Mouse (Mus musculus): ENCODE results near the gene Selp.
A peak's percentile ranks its signal among the peaks of the same experiment; 100 is the strongest.

Selp gene

GRCm38 (mm10) chr1:164114947-164115493 lies at the start of gene Selp:
Gene Selp, plus strand, starts transcription at chr1:164115264.
- DNase-seq (ENCODE audit: low read depth, low spot score) = no peak

GRCm38 (mm10) chr1:164069261-164069660 lies 45.8 kb upstream of the Selp start:
- DNase-seq (ENCODE audit: low read depth, low spot score) = no peak

GRCm38 (mm10) chr1:164070461-164070860 lies 44.6 kb upstream of the Selp start:
- no peak for DNase-seq (ENCODE audit: low read depth, low spot score)

- no peak for DNase-seq (ENCODE audit: low read depth, low spot score)
Measured at GRCm38 (mm10) chr1:164071111-164071510, 44.0 kb upstream of the Selp start.

GRCm38 (mm10) chr1:164072001-164072400 lies 43.1 kb upstream of the Selp start:
- no peak for DNase-seq (ENCODE audit: low read depth, low spot score)

- no peak for DNase-seq (ENCODE audit: low read depth, low spot score)
Measured at GRCm38 (mm10) chr1:164073091-164073490, 42.0 kb upstream of the Selp start.

GRCm38 (mm10) chr1:164073803-164074202 lies 41.3 kb upstream of the Selp start:
- DNase-seq (ENCODE audit: low read depth, low spot score) = no peak

GRCm38 (mm10) chr1:164074606-164075140 lies 40.4 kb upstream of the Selp start:
- no peak for DNase-seq (ENCODE audit: low read depth, low spot score)

GRCm38 (mm10) chr1:164075416-164075815 lies 39.6 kb upstream of the Selp start:
- no peak for DNase-seq (ENCODE audit: low read depth, low spot score)

GRCm38 (mm10) chr1:164076441-164076840 lies 38.6 kb upstream of the Selp start:
- no peak for DNase-seq (ENCODE audit: low read depth, low spot score)

- DNase-seq (ENCODE audit: low read depth, low spot score) = no peak
Measured at GRCm38 (mm10) chr1:164077031-164077430, 38.0 kb upstream of the Selp start.

GRCm38 (mm10) chr1:164078323-164078741 lies 36.7 kb upstream of the Selp start:
- no peak for DNase-seq (ENCODE audit: low read depth, low spot score)

GRCm38 (mm10) chr1:164079091-164079490 lies 36.0 kb upstream of the Selp start:
- DNase-seq (ENCODE audit: low read depth, low spot score) = no peak

- DNase-seq (ENCODE audit: low read depth, low spot score) = no peak
Measured at GRCm38 (mm10) chr1:164083046-164083445, 32.0 kb upstream of the Selp start.

- DNase-seq (ENCODE audit: low read depth, low spot score) = no peak
Measured at GRCm38 (mm10) chr1:164086797-164087196, 28.3 kb upstream of the Selp start.

GRCm38 (mm10) chr1:164087872-164088271 lies 27.2 kb upstream of the Selp start:
- no peak for DNase-seq (ENCODE audit: low read depth, low spot score)

- no peak for DNase-seq (ENCODE audit: low read depth, low spot score)
Measured at GRCm38 (mm10) chr1:164096780-164097179, 18.3 kb upstream of the Selp start.

GRCm38 (mm10) chr1:164097911-164098310 lies 17.2 kb upstream of the Selp start:
- no peak for DNase-seq (ENCODE audit: low read depth, low spot score)

GRCm38 (mm10) chr1:164098372-164098771 lies 16.7 kb upstream of the Selp start:
- DNase-seq (ENCODE audit: low read depth, low spot score) = no peak

GRCm38 (mm10) chr1:164109763-164110162 lies 5.3 kb upstream of the Selp start:
- DNase-seq (ENCODE audit: low read depth, low spot score) = no peak

GRCm38 (mm10) chr1:164110591-164111329 lies 4.3 kb upstream of the Selp start:
- DNase-seq (ENCODE audit: low read depth, low spot score) = peak; percentile 30

GRCm38 (mm10) chr1:164114280-164114679 lies 784 bp upstream of the Selp start:
- no peak for DNase-seq (ENCODE audit: low read depth, low spot score)

- DNase-seq (ENCODE audit: low read depth, low spot score) = no peak
Measured at GRCm38 (mm10) chr1:164115647-164116046, 583 bp downstream of the Selp start.

Data from ZHBTc4 (cell line).